20 mouse cellular contexts compared by ENCODE assay signal in the genomic region with DNA sequence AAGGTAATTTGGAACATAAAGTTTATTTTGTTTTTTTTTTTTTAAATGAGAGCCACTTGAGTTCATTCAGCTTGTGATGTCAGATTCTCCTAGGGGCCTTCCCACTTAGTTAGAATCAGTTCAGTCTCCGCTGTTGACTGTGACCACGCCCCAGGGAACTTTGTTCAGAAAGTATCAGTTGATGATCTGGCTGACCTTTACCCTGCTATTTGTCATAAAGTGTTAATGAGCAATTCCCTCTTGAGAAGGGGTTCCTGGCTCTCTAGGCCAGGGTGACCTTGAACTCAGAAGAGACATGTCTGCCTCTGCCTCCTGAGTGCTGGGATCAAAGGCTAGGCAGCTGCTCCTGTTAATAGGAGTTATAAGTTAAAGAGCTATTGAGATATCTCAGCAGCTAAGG. TPM values are rescaled to one million over a fixed set of nuclear protein-coding genes. Genes with fewer than 3 reads are reported as not detected.
A peak's percentile ranks its signal among the peaks of the same experiment; 100 is the strongest.
DNase-seq lines count a peak whose midpoint lies in the region; ATAC-seq and TF ChIP-seq lines count a peak whose summit lies in the region.
"Had no signal": no experiment of that assay in that cellular context is flagged by ENCODE, and none has a peak within 500 bp of the region (broad histone marks: within the 10 kb centered on the region; RNA-seq: fewer than 3 reads in every experiment).

No protein-coding gene starts in this region.

- DNase-seq in kidney, adult 2 months, result peak; percentile 45
- DNase-seq in kidney, adult 11 months, result no peak
- DNase-seq in R1 (ENCODE audit: low read depth, low spot score), result peak; percentile 51
- no peak for DNase-seq in adrenal gland, adult (ENCODE audit: inconsistent age in 2 of 2, low spot score in 1 of 2)
- DNase-seq: adrenal gland, postnatal 14 days; cerebellum, adult 18-20 months; cerebellum, adult 9-11 months; cerebellum, postnatal 36 days; forebrain, postnatal 0 days; gastrocnemius, postnatal 36 days; heart, adult 18-20 months; heart, postnatal 10 days had no signal

- WGBS in kidney, adult 2 months, result 71% methylated on average over 2 of the region's 2 CpGs
- 55% methylated on average over 2 of the region's 2 CpGs for WGBS in intestine, postnatal 0 days
- 94% methylated on average over 2 of the region's 2 CpGs for WGBS in forebrain, embryonic 15.5 days

- H3K9ac ChIP-seq in intestine, postnatal 0 days (ENCODE audit: low read depth, low read length), result no peak overlapping the region
- H3K9ac ChIP-seq in forebrain, embryonic 15.5 days (replicated peaks), result no peak overlapping the region
- H3K9ac ChIP-seq: embryonic facial prominence, embryonic 13.5 days; forebrain, embryonic 12.5 days; forebrain, postnatal 0 days; hindbrain, embryonic 13.5 days had no signal

- no peak overlapping the region for H3K4me3 ChIP-seq in kidney, adult 2 months (ENCODE audit: insufficient read depth, low read depth, low read length)
- no peak overlapping the region for H3K4me3 ChIP-seq in intestine, postnatal 0 days (ENCODE audit: low read depth, low read length)
- H3K4me3 ChIP-seq in forebrain, embryonic 15.5 days, result no peak overlapping the region
- H3K4me3 ChIP-seq: embryonic facial prominence, embryonic 13.5 days; forebrain, embryonic 12.5 days; heart, embryonic 10.5 days; hindbrain, embryonic 13.5 days had no signal

- TF ChIP-seq POLR2A in kidney, adult 2 months (IDR thresholded peaks at IDR 0.05; ENCODE audit: low read depth, low read length), result no peak

- no peaks in the 10 kb centered on the region for H3K4me1 ChIP-seq in kidney, adult 2 months (ENCODE audit: control insufficient read depth, insufficient read depth, low read length)
- H3K4me1 ChIP-seq in intestine, postnatal 0 days (replicated peaks; ENCODE audit: control insufficient read depth, insufficient read depth, low read length), result no peaks in the 10 kb centered on the region
- no peaks in the 10 kb centered on the region for H3K4me1 ChIP-seq in forebrain, embryonic 15.5 days
- H3K4me1 ChIP-seq: embryonic facial prominence, embryonic 13.5 days; forebrain, embryonic 12.5 days; heart, embryonic 10.5 days; hindbrain, embryonic 13.5 days had no signal

- H3K36me3 ChIP-seq in kidney, adult 2 months (ENCODE audit: control insufficient read depth, insufficient read depth, low read length), result peaks cover 7% of the 10 kb centered on the region
- H3K36me3 ChIP-seq in intestine, postnatal 0 days (ENCODE audit: control insufficient read depth, insufficient read depth), result peaks cover 69% of the 10 kb centered on the region
- peaks cover 74% of the 10 kb centered on the region for H3K36me3 ChIP-seq in forebrain, embryonic 15.5 days

- H3K27ac ChIP-seq in kidney, adult 2 months (ENCODE audit: insufficient read depth, low read depth, low read length), result no peak overlapping the region
- peak overlapping the region; percentile 22; the same call in 1 of the 2 replicates for H3K27ac ChIP-seq in intestine, postnatal 0 days (ENCODE audit: low read depth, low read length)
- H3K27ac ChIP-seq in forebrain, embryonic 15.5 days (replicated peaks), result no peak overlapping the region
- H3K27ac ChIP-seq: embryonic facial prominence, embryonic 13.5 days; forebrain, embryonic 12.5 days; heart, embryonic 10.5 days; hindbrain, embryonic 13.5 days; hindbrain, postnatal 0 days had no signal

- H3K4me2 ChIP-seq in intestine, postnatal 0 days (replicated peaks; ENCODE audit: low read depth), result no peak overlapping the region
- no peak overlapping the region for H3K4me2 ChIP-seq in forebrain, embryonic 15.5 days (replicated peaks)
- H3K4me2 ChIP-seq: embryonic facial prominence, embryonic 13.5 days; forebrain, embryonic 12.5 days; hindbrain, embryonic 13.5 days had no signal

- H3K27me3 ChIP-seq in kidney, adult 2 months (replicated peaks; ENCODE audit: control insufficient read depth, insufficient read depth, low read length), result no peaks in the 10 kb centered on the region
- H3K27me3 ChIP-seq in intestine, postnatal 0 days (replicated peaks; ENCODE audit: control insufficient read depth, insufficient read depth, low read length), result no peaks in the 10 kb centered on the region
- no peaks in the 10 kb centered on the region for H3K27me3 ChIP-seq in forebrain, embryonic 15.5 days
- H3K27me3 ChIP-seq: embryonic facial prominence, embryonic 13.5 days; forebrain, embryonic 12.5 days; hindbrain, embryonic 13.5 days had no signal

- peak; percentile 93 for ATAC-seq in intestine, postnatal 0 days
- ATAC-seq in forebrain, embryonic 15.5 days (replicated peaks), result no peak
- no peak for ATAC-seq in megakaryocyte, adult 5-6 weeks (ENCODE audit: poor library complexity, severe bottlenecking)
- ATAC-seq: forebrain, postnatal 0 days; hindbrain, postnatal 0 days had no signal

- no peaks in the 10 kb centered on the region for H3K9me3 ChIP-seq in intestine, postnatal 0 days (ENCODE audit: control insufficient read depth)
- no peaks in the 10 kb centered on the region for H3K9me3 ChIP-seq in forebrain, embryonic 15.5 days
- H3K9me3 ChIP-seq: embryonic facial prominence, embryonic 13.5 days; forebrain, embryonic 12.5 days; heart, embryonic 10.5 days; hindbrain, embryonic 13.5 days had no signal

- TF ChIP-seq CTCF in kidney, adult 2 months (conservative IDR thresholded peaks at IDR 0.05; ENCODE audit: insufficient read depth, insufficient read length, low read depth, low read length), result no peak
- TF ChIP-seq CTCF in intestine, postnatal 0 days (IDR thresholded peaks at IDR 0.05; ENCODE audit: low read depth), result no peak

RNA-seq across cellular contexts. Expression of a gene that starts 40.3 kb away (rescaled TPM):
- polyA plus RNA-seq in kidney, adult 2 months (2012; rRNA removed), result 52.8 and 55.8 TPM in 2 replicates
- 74.1 and 80.0 TPM in 2 replicates for polyA plus RNA-seq in intestine, postnatal 0 days (2015; fragmentation: Nextera tagmentation; extraction: Ambion mirVana)
- polyA plus RNA-seq in forebrain, embryonic 15.5 days (2015; fragmentation: Nextera tagmentation; extraction: Ambion mirVana), result 155 and 160 TPM in 2 replicates
- total RNA-seq in megakaryocyte, adult 5-6 weeks (2015), result 17.4 and 22.5 TPM in 2 replicates
- 20.3 and 42.4 TPM in 2 replicates for total RNA-seq in megakaryocyte, adult 5-6 weeks (2017)

Comparison
In these comparisons a context has a peak if more than half of its experiments do, and no peak if none do; other contexts are left out.
1. DNase-seq: peak in kidney, adult 2 months (single experiment) and R1 (single experiment); none in kidney, adult 11 months (single experiment) and adrenal gland, adult (0 of 2).